Mouse (Mus musculus): ENCODE data around the gene Sprtn. TPM values are rescaled to one million over a fixed set of nuclear protein-coding genes. Genes with fewer than 3 reads are reported as not detected.

Sprtn gene
- polyA plus RNA-seq, 1 experiment from 2014 or later, result 17.8 TPM

GRCm38 (mm10) chr8:124929006-124929405 is 31.3 kb downstream of the Sprtn start:
- Histone ChIP-seq H3K9ac (replicated peaks) (no peak overlapping the region), H3K27ac (replicated peaks) (no peak overlapping the region), H3K4me1 (peaks cover under 1% of the 10 kb centered on the region; the same call in 1 of the 2 replicates), H3K27me3 (no peaks in the 10 kb centered on the region), H3K9me3 (no peaks in the 10 kb centered on the region), H3K4me2 (replicated peaks) (no peak overlapping the region), H3K36me3 (peaks cover 11% of the 10 kb centered on the region), H3K4me3 (no peak overlapping the region)
- no peak for ATAC-seq (ENCODE audit: low FRiP score, low read depth)
- 90% methylated on average over 11 of the region's 11 CpGs for WGBS

- WGBS, result 96% methylated on average over 13 of the region's 13 CpGs
Observed at GRCm38 (mm10) chr8:124930086-124930485, 32.4 kb downstream of the Sprtn start.

GRCm38 (mm10) chr8:124930649-124931048 is 33.0 kb downstream of the Sprtn start:
- Histone ChIP-seq H3K27ac (replicated peaks) (no peak overlapping the region), H3K27me3 (no peaks in the 10 kb centered on the region), H3K36me3 (peaks cover 7% of the 10 kb centered on the region), H3K4me1 (no peaks in the 10 kb centered on the region), H3K4me3 (no peak overlapping the region), H3K9ac (replicated peaks) (no peak overlapping the region), H3K4me2 (replicated peaks) (no peak overlapping the region), H3K9me3 (no peaks in the 10 kb centered on the region)
- ATAC-seq (ENCODE audit: low FRiP score, low read depth), result no peak
- 90% methylated on average over 4 of the region's 4 CpGs for WGBS

More at GRCm38 (mm10) chr8:124930086-124930485, 32.4 kb downstream of the Sprtn start:
- H3K4me1 ChIP-seq, result no peaks in the 10 kb centered on the region; the same call in 1 of the 2 replicates
- H3K9ac ChIP-seq (replicated peaks), result no peak overlapping the region
- no peaks in the 10 kb centered on the region for H3K9me3 ChIP-seq
- ATAC-seq (ENCODE audit: low FRiP score, low read depth), result no peak
- no peak overlapping the region for H3K4me3 ChIP-seq
- H3K27me3 ChIP-seq, result no peaks in the 10 kb centered on the region
- peaks cover 11% of the 10 kb centered on the region for H3K36me3 ChIP-seq
- H3K4me2 ChIP-seq (replicated peaks), result no peak overlapping the region
- no peak overlapping the region for H3K27ac ChIP-seq (replicated peaks)

GRCm38 (mm10) chr8:124932435-124932834 is 34.7 kb downstream of the Sprtn start:
- Histone ChIP-seq H3K9me3 (no peaks in the 10 kb centered on the region), H3K4me2 (replicated peaks) (no peak overlapping the region), H3K9ac (replicated peaks) (no peak overlapping the region), H3K36me3 (peaks cover 7% of the 10 kb centered on the region; the same call in 1 of the 2 replicates), H3K4me3 (no peak overlapping the region), H3K27me3 (no peaks in the 10 kb centered on the region), H3K27ac (replicated peaks) (no peak overlapping the region), H3K4me1 (no peaks in the 10 kb centered on the region)
- no peak for ATAC-seq (ENCODE audit: low FRiP score, low read depth)
- WGBS, result 87% methylated on average over 3 of the region's 3 CpGs

GRCm38 (mm10) chr8:124935116-124935515 is 37.4 kb downstream of the Sprtn start:
- H3K9ac ChIP-seq (replicated peaks), result no peak overlapping the region
- no peaks in the 10 kb centered on the region for H3K9me3 ChIP-seq
- peaks cover 26% of the 10 kb centered on the region for H3K36me3 ChIP-seq
- H3K27ac ChIP-seq (replicated peaks), result no peak overlapping the region
- ATAC-seq (ENCODE audit: low FRiP score, low read depth), result no peak
- H3K27me3 ChIP-seq, result no peaks in the 10 kb centered on the region
- no peak overlapping the region for H3K4me2 ChIP-seq (replicated peaks)
- 86% methylated on average over 5 of the region's 5 CpGs for WGBS
- no peak overlapping the region for H3K4me3 ChIP-seq
- H3K4me1 ChIP-seq, result no peaks in the 10 kb centered on the region

GRCm38 (mm10) chr8:124936699-124937098 is 39.0 kb downstream of the Sprtn start:
- H3K4me2 ChIP-seq (replicated peaks), result no peak overlapping the region
- H3K4me3 ChIP-seq, result no peak overlapping the region
- no peak overlapping the region for H3K27ac ChIP-seq (replicated peaks)
- no peaks in the 10 kb centered on the region for H3K27me3 ChIP-seq
- no peaks in the 10 kb centered on the region for H3K4me1 ChIP-seq
- H3K36me3 ChIP-seq, result peaks cover 38% of the 10 kb centered on the region
- 98% methylated on average over 10 of the region's 10 CpGs for WGBS
- no peaks in the 10 kb centered on the region for H3K9me3 ChIP-seq
- H3K9ac ChIP-seq (replicated peaks), result no peak overlapping the region
- no peak for ATAC-seq (ENCODE audit: low FRiP score, low read depth)

GRCm38 (mm10) chr8:124937293-124937692 is 39.6 kb downstream of the Sprtn start:
- Histone ChIP-seq H3K27me3 (no peaks in the 10 kb centered on the region), H3K4me3 (no peak overlapping the region), H3K36me3 (peaks cover 39% of the 10 kb centered on the region), H3K4me2 (replicated peaks) (no peak overlapping the region), H3K9me3 (no peaks in the 10 kb centered on the region), H3K27ac (replicated peaks) (no peak overlapping the region), H3K4me1 (no peaks in the 10 kb centered on the region), H3K9ac (replicated peaks) (no peak overlapping the region)
- no peak for ATAC-seq (ENCODE audit: low FRiP score, low read depth)
- 94% methylated on average over 4 of the region's 4 CpGs for WGBS

GRCm38 (mm10) chr8:124943801-124944200 is 46.1 kb downstream of the Sprtn start:
- no peak overlapping the region for H3K27ac ChIP-seq (replicated peaks)
- peaks cover 25% of the 10 kb centered on the region for H3K36me3 ChIP-seq
- WGBS, result 85% methylated on average over 6 of the region's 6 CpGs
- no peak overlapping the region for H3K4me3 ChIP-seq
- ATAC-seq (ENCODE audit: low FRiP score, low read depth), result no peak
- no peak overlapping the region for H3K4me2 ChIP-seq (replicated peaks)
- no peaks in the 10 kb centered on the region for H3K27me3 ChIP-seq
- H3K9ac ChIP-seq (replicated peaks), result no peak overlapping the region
- no peaks in the 10 kb centered on the region for H3K9me3 ChIP-seq
- H3K4me1 ChIP-seq, result peaks cover 37% of the 10 kb centered on the region

GRCm38 (mm10) chr8:124944406-124944805 is 46.7 kb downstream of the Sprtn start:
- H3K36me3 ChIP-seq, result peaks cover 19% of the 10 kb centered on the region
- H3K4me2 ChIP-seq (replicated peaks), result no peak overlapping the region
- no peaks in the 10 kb centered on the region for H3K27me3 ChIP-seq
- no peak for ATAC-seq (ENCODE audit: low FRiP score, low read depth)
- H3K4me3 ChIP-seq, result no peak overlapping the region
- peaks cover 37% of the 10 kb centered on the region for H3K4me1 ChIP-seq
- no peaks in the 10 kb centered on the region for H3K9me3 ChIP-seq
- WGBS, result 62% methylated on average over 7 of the region's 7 CpGs
- H3K9ac ChIP-seq (replicated peaks), result no peak overlapping the region
- H3K27ac ChIP-seq (replicated peaks), result no peak overlapping the region

- no peaks in the 10 kb centered on the region for H3K27me3 ChIP-seq
- WGBS, result under 1% methylated on average over 66 of the region's 67 CpGs
- no peaks in the 10 kb centered on the region; the same call in 1 of the 2 replicates for H3K36me3 ChIP-seq
- H3K4me2 ChIP-seq (replicated peaks), result peak overlapping the region; percentile 84
- H3K4me3 ChIP-seq, result peak overlapping the region; percentile 78
- ATAC-seq (ENCODE audit: low FRiP score, low read depth), result peak; percentile 60
- H3K9ac ChIP-seq (replicated peaks), result peak overlapping the region; percentile 79
- no peaks in the 10 kb centered on the region for H3K9me3 ChIP-seq
- peak overlapping the region; percentile 98 for H3K27ac ChIP-seq (replicated peaks)
- H3K4me1 ChIP-seq, result peaks cover 48% of the 10 kb centered on the region
Observed at GRCm38 (mm10) chr8:124947865-124948732, 50.4 kb downstream of the Sprtn start.

- Histone ChIP-seq H3K27me3 (no peaks in the 10 kb centered on the region), H3K4me2 (replicated peaks) (peak overlapping the region; percentile 84), H3K36me3 (no peaks in the 10 kb centered on the region; the same call in 1 of the 2 replicates), H3K9me3 (no peaks in the 10 kb centered on the region), H3K4me3 (peak overlapping the region; percentile 78), H3K27ac (replicated peaks) (peak overlapping the region; percentile 98), H3K9ac (replicated peaks) (peak overlapping the region; percentile 79), H3K4me1 (peaks cover 42% of the 10 kb centered on the region)
- peak; percentile 34 for ATAC-seq (ENCODE audit: low FRiP score, low read depth)
- under 1% methylated on average over 59 of the region's 62 CpGs for WGBS
Observed at GRCm38 (mm10) chr8:124948733-124949111, 51.0 kb downstream of the Sprtn start.

GRCm38 (mm10) chr8:124949209-124950068 is 51.8 kb downstream of the Sprtn start, which contains the start of gene Egln1:
Gene Egln1, minus strand, starts transcription at chr8:124949324.
- peak within 1 kb of the TSS; percentile 98 for H3K27ac ChIP-seq (replicated peaks)
- peak; percentile 88 for ATAC-seq (ENCODE audit: low FRiP score, low read depth)
- peak within 1 kb of the TSS; percentile 78 for H3K4me3 ChIP-seq
- peak within 1 kb of the TSS; percentile 84 for H3K4me2 ChIP-seq (replicated peaks)
- WGBS, result under 1% methylated on average over 38 of the region's 98 CpGs
- H3K9me3 ChIP-seq, result no peaks in the 10 kb centered on the region
- no peaks in the 10 kb centered on the region; the same call in 1 of the 2 replicates for H3K36me3 ChIP-seq
- H3K4me1 ChIP-seq, result peaks cover 39% of the 10 kb centered on the region
- H3K27me3 ChIP-seq, result no peaks in the 10 kb centered on the region
- H3K9ac ChIP-seq (replicated peaks), result peak within 1 kb of the TSS; percentile 79

Data from midbrain, embryonic 12.5 days (tissue).